Mouse (Mus musculus) erythroblast, embryonic 14.5 days (primary cell): Measurements from ENCODE around the gene C1ql4. TPM values are rescaled to one million over a fixed set of nuclear protein-coding genes. Genes with fewer than 3 reads are reported as not detected.
A peak's percentile ranks its signal among the peaks of the same experiment; 100 is the strongest.

Experiments used
- H3K27me3 ChIP-seq: 2 replicates; pipeline ENCODE4 v1.6.1; 2012; ENCODE audit warnings: inconsistent platforms; ENCODE audit not compliant: control insufficient read depth
- H3K36me3 ChIP-seq: 2 replicates; pipeline ENCODE4 v1.6.1; 2012; ENCODE audit warnings: mild to moderate bottlenecking, inconsistent platforms; ENCODE audit not compliant: control insufficient read depth
- H3K4me1 ChIP-seq: 2 replicates; pipeline ENCODE4 v1.6.1; 2012; ENCODE audit warnings: inconsistent platforms; ENCODE audit not compliant: control insufficient read depth
- H3K4me3 ChIP-seq: replicated peaks from 2 replicates; pipeline ENCODE3; 2012; ENCODE audit warnings: moderate library complexity, mild to moderate bottlenecking, inconsistent platforms
- H3K9me3 ChIP-seq: 2 replicates; pipeline ENCODE4 v1.6.1; 2012; ENCODE audit warnings: low read length, inconsistent platforms, mixed read lengths; ENCODE audit not compliant: control insufficient read depth
- GATA1 ChIP-seq: IDR thresholded peaks from 2 replicates; pipeline ENCODE4 v1.6.1; 2012; ENCODE audit warnings: low read length, inconsistent platforms, mixed read lengths
- TAL1 ChIP-seq: IDR thresholded peaks from 3 replicates; pipeline ENCODE4 v1.6.1; 2012; ENCODE audit warnings: low read length, inconsistent platforms, mixed read lengths
- polyA plus RNA-seq: library from polyadenylated mRNA; stranded (reverse); fragments of >175 nt; gene quantifications from 2 replicates; pipeline ENCODE4 v1.2.3, GENCODE M21; 2012

The C1ql4 gene
- polyA plus RNA-seq, 1 experiment: not detected

- Histone ChIP-seq H3K27me3 (peaks cover 21% of the 10 kb centered on the region), H3K9me3 (no peaks in the 10 kb centered on the region), H3K4me3 (no peak overlapping the region), H3K36me3 (no peaks in the 10 kb centered on the region), H3K4me1 (peaks cover 6% of the 10 kb centered on the region)
- TF ChIP-seq GATA1: no peak
- TF ChIP-seq TAL1: no peak
These were observed 33.2 kb upstream of the C1ql4 start for GRCm38 (mm10) chr15:99120814-99121213.

GRCm38 (mm10) chr15:99116539-99116938 is 28.9 kb upstream of the C1ql4 start:
- Histone ChIP-seq H3K9me3 (no peaks in the 10 kb centered on the region), H3K36me3 (no peaks in the 10 kb centered on the region), H3K4me3 (no peak overlapping the region), H3K27me3 (peaks cover 9% of the 10 kb centered on the region), H3K4me1 (peaks cover 10% of the 10 kb centered on the region)
- TF ChIP-seq TAL1 (no peak), GATA1 (no peak)

- no peaks in the 10 kb centered on the region for H3K27me3 ChIP-seq
- TF ChIP-seq TAL1 (no peak), GATA1 (no peak)
- H3K36me3 ChIP-seq: no peaks in the 10 kb centered on the region
- no peak overlapping the region for H3K4me3 ChIP-seq
- H3K9me3 ChIP-seq: no peaks in the 10 kb centered on the region
- H3K4me1 ChIP-seq: peaks cover 10% of the 10 kb centered on the region
These were observed 27.4 kb upstream of the C1ql4 start for GRCm38 (mm10) chr15:99115065-99115423.

GRCm38 (mm10) chr15:99114312-99115064 is 26.9 kb upstream of the C1ql4 start:
- no peaks in the 10 kb centered on the region for H3K27me3 ChIP-seq
- TF ChIP-seq TAL1 (no peak), GATA1 (no peak)
- H3K9me3 ChIP-seq: no peaks in the 10 kb centered on the region
- H3K36me3 ChIP-seq: no peaks in the 10 kb centered on the region
- H3K4me1 ChIP-seq: peaks cover 10% of the 10 kb centered on the region
- H3K4me3 ChIP-seq: no peak overlapping the region

- Histone ChIP-seq H3K4me1 (peaks cover 10% of the 10 kb centered on the region), H3K4me3 (peak overlapping the region; percentile 34), H3K36me3 (no peaks in the 10 kb centered on the region), H3K27me3 (no peaks in the 10 kb centered on the region), H3K9me3 (no peaks in the 10 kb centered on the region)
- TF ChIP-seq GATA1 (no peak), TAL1 (no peak)
These were observed 25.9 kb upstream of the C1ql4 start for GRCm38 (mm10) chr15:99113396-99113975.

- TF ChIP-seq GATA1 (no peak), TAL1 (no peak)
- H3K36me3 ChIP-seq: no peaks in the 10 kb centered on the region
- no peak overlapping the region for H3K4me3 ChIP-seq
- H3K9me3 ChIP-seq: no peaks in the 10 kb centered on the region
- peaks cover 10% of the 10 kb centered on the region for H3K4me1 ChIP-seq
- no peaks in the 10 kb centered on the region for H3K27me3 ChIP-seq
These were observed 25.3 kb upstream of the C1ql4 start for GRCm38 (mm10) chr15:99112843-99113395.

GRCm38 (mm10) chr15:99111809-99112208 is 24.2 kb upstream of the C1ql4 start:
- Histone ChIP-seq H3K36me3 (no peaks in the 10 kb centered on the region), H3K4me3 (no peak overlapping the region), H3K27me3 (no peaks in the 10 kb centered on the region), H3K9me3 (no peaks in the 10 kb centered on the region), H3K4me1 (peaks cover 10% of the 10 kb centered on the region)
- TF ChIP-seq TAL1 (no peak), GATA1 (no peak)

- Histone ChIP-seq H3K4me1 (peaks cover 6% of the 10 kb centered on the region), H3K9me3 (no peaks in the 10 kb centered on the region), H3K36me3 (no peaks in the 10 kb centered on the region), H3K4me3 (no peak overlapping the region), H3K27me3 (no peaks in the 10 kb centered on the region)
- TF ChIP-seq GATA1: no peak
- TF ChIP-seq TAL1: no peak
These were observed 23.5 kb upstream of the C1ql4 start for GRCm38 (mm10) chr15:99111139-99111538.

GRCm38 (mm10) chr15:99107866-99108265 is 20.2 kb upstream of the C1ql4 start:
- Histone ChIP-seq H3K4me1 (no peaks in the 10 kb centered on the region), H3K9me3 (no peaks in the 10 kb centered on the region), H3K36me3 (no peaks in the 10 kb centered on the region; the same call in 1 of the 2 replicates), H3K27me3 (peaks cover 5% of the 10 kb centered on the region; the same call in 1 of the 2 replicates), H3K4me3 (no peak overlapping the region)
- TF ChIP-seq GATA1 (no peak), TAL1 (no peak)
